Mouse (Mus musculus) embryonic facial prominence, embryonic 12.5 days (tissue): ENCODE results near the gene Sufu. TPM values are rescaled to one million over a fixed set of nuclear protein-coding genes. Genes with fewer than 3 reads are reported as not detected.

Experiments used
- ATAC-seq: fragments of 200-750 bp; cut with Nextera tagmentation; 2 replicates; pipeline ENCODE4 v1.8.0; 2017; ENCODE audit not compliant: insufficient number of reproducible peaks, insufficient read depth, low FRiP score, low TSS enrichment
- H3K27ac ChIP-seq: fragments of 300-500 bp; sonication (generic); 2 replicates; pipeline ENCODE4 v1.5.1; 2016; ENCODE audit warnings: mild to moderate bottlenecking
- H3K27me3 ChIP-seq: fragments of 300-500 bp; sonication (generic); 2 replicates; pipeline ENCODE4 v1.6.1; 2016; ENCODE audit warnings: mild to moderate bottlenecking, moderate library complexity
- H3K36me3 ChIP-seq: fragments of 300-500 bp; sonication (generic); 2 replicates; pipeline ENCODE4 v1.6.1; 2016; ENCODE audit warnings: mild to moderate bottlenecking
- H3K4me1 ChIP-seq: fragments of 300-500 bp; sonication (generic); 2 replicates; pipeline ENCODE4 v1.6.1; 2016
- H3K4me2 ChIP-seq: fragments of 300-500 bp; sonication (generic); replicated peaks from 2 replicates; pipeline ENCODE4 v1.6.1; 2016; ENCODE audit warnings: mild to moderate bottlenecking, moderate library complexity
- H3K4me3 ChIP-seq: fragments of 300-500 bp; sonication (generic); 2 replicates; pipeline ENCODE4 v1.5.1; 2016; ENCODE audit warnings: mild to moderate bottlenecking
- H3K9ac ChIP-seq: fragments of 300-500 bp; sonication (generic); 2 replicates; pipeline ENCODE4 v1.6.1; 2016; ENCODE audit warnings: mild to moderate bottlenecking, moderate library complexity
- H3K9me3 ChIP-seq: fragments of 300-500 bp; sonication (generic); 2 replicates; pipeline ENCODE4 v1.6.1; 2016; ENCODE audit warnings: mild to moderate bottlenecking, moderate library complexity
- WGBS: fragments of 180-500 bp; shearing (Covaris S2); methylation state at CpG from one replicate; pipeline ENCODE4 v1.1.7; 2016; 5-methylcytosine and 5-hydroxymethylcytosine counted together
- polyA plus RNA-seq: library from polyadenylated mRNA; unstranded; fragments of >200 nt; fragmentation: Nextera tagmentation; extraction: Ambion mirVana; gene quantifications from 2 replicates; pipeline ENCODE4 v1.2.1, GENCODE M21; 2016

The Sufu gene
- polyA plus RNA-seq, 1 experiment from 2014 or later = 47.6 TPM

- Histone ChIP-seq H3K4me2 (no peak overlapping the region), H3K27me3 (no peaks in the 10 kb centered on the region), H3K27ac (no peak overlapping the region), H3K9ac (no peak overlapping the region), H3K9me3 (no peaks in the 10 kb centered on the region), H3K36me3 (no peaks in the 10 kb centered on the region; the same call in 1 of the 2 replicates), H3K4me1 (peaks cover 8% of the 10 kb centered on the region; the same call in 1 of the 2 replicates), H3K4me3 (no peak overlapping the region)
- WGBS = 91% methylated on average over 8 of the region's 8 CpGs
- no peak for ATAC-seq
Measured at GRCm38 (mm10) chr19:46414486-46414885, 17.8 kb downstream of the Sufu start.

GRCm38 (mm10) chr19:46416276-46416675, 19.6 kb downstream of the Sufu start:
- H3K4me2 ChIP-seq = no peak overlapping the region
- WGBS = 78% methylated on average over 9 of the region's 9 CpGs
- H3K4me1 ChIP-seq = peaks cover 12% of the 10 kb centered on the region
- H3K4me3 ChIP-seq = no peak overlapping the region
- ATAC-seq = no peak
- H3K27ac ChIP-seq = no peak overlapping the region
- no peak overlapping the region for H3K9ac ChIP-seq
- no peaks in the 10 kb centered on the region; the same call in 1 of the 2 replicates for H3K36me3 ChIP-seq
- no peaks in the 10 kb centered on the region for H3K27me3 ChIP-seq
- no peaks in the 10 kb centered on the region for H3K9me3 ChIP-seq

- no peak overlapping the region for H3K4me3 ChIP-seq
- H3K9me3 ChIP-seq = no peaks in the 10 kb centered on the region
- H3K4me1 ChIP-seq = peaks cover 29% of the 10 kb centered on the region
- WGBS = 79% methylated on average over 4 of the region's 4 CpGs
- no peak overlapping the region for H3K27ac ChIP-seq
- no peaks in the 10 kb centered on the region for H3K27me3 ChIP-seq
- no peaks in the 10 kb centered on the region; the same call in 1 of the 2 replicates for H3K36me3 ChIP-seq
- H3K9ac ChIP-seq = no peak overlapping the region
- no peak overlapping the region for H3K4me2 ChIP-seq
- ATAC-seq = no peak
Measured at GRCm38 (mm10) chr19:46418051-46418450, 21.4 kb downstream of the Sufu start.

DNA sequence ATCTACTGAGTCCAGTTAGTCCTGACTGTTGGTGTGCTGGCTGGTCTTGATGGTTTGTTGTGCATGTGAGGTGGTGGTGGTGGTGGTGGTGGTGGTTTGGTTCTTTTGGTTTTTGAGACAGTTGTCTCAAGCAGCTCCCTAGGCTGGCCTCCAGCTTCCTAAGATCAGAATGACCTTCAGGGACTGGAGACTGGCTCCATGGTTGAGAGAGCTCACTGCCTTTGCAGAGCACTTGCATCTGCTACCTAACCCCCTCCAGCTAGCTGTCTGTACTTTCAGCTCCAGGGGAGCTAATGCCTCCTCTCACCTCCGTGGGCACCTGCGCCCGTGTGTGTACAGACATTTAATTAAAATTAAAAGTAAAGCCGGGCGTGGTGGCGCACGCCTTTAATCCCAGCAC, 23.7 kb downstream of the Sufu start:
- no peak overlapping the region for H3K4me3 ChIP-seq
- H3K27me3 ChIP-seq = no peaks in the 10 kb centered on the region
- H3K9ac ChIP-seq = no peak overlapping the region
- peaks cover 39% of the 10 kb centered on the region for H3K4me1 ChIP-seq
- no peaks in the 10 kb centered on the region for H3K9me3 ChIP-seq
- H3K36me3 ChIP-seq = peaks cover 6% of the 10 kb centered on the region; the same call in 1 of the 2 replicates
- no peak overlapping the region for H3K4me2 ChIP-seq
- 96% methylated on average over 7 of the region's 7 CpGs for WGBS
- no peak for ATAC-seq
- no peak overlapping the region for H3K27ac ChIP-seq

DNA sequence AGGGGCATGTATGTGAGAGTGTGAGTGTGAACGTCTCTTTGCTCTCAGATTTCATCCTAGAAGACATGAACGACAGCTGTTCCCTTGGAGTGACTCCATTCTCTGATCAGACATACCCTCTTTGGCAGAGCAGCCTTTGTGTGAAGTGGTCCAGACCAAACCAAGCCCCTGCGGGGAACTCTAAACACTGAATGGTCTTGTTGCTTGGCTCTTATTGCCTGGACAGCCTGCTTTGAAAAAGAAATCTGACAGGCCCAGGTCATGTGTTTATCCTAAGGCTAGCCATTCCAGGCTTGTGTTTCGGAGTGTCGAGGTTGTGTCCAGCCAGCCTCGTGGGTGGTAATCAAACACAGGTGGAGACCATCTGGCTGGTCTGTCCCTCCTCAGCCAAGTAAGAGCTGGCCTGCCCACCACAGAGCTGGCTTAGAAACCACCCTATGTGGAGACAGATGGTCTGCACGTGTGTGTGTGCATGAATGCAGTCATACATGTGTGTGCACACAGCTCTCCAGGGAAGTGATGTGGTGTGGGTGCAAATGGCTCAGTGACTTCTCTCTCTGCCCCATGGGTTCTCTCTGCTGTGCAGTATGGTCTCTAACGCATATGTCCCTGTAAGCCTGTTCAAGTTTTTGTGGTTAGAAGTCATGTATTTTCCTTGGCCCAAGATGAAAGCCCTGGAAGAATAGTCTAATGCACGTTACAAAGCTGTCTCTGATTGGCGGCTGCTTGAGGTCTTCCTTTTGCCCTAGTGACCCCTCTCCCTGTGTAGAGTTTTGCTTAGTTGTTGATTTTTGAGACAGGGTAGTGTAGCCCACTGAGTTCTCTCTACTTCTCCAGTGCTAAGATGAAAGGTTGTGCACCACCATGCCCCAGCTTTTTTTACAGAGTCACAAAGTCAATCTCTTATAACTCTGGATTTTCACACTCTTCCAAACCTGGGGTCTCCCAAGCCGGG, 26.0 kb downstream of the Sufu start:
- Histone ChIP-seq H3K36me3 (peaks cover 7% of the 10 kb centered on the region; the same call in 1 of the 2 replicates), H3K4me2 (no peak overlapping the region; the same call in 1 of the 2 replicates), H3K9ac (no peak overlapping the region), H3K27ac (peak overlapping the region; percentile 76), H3K4me3 (no peak overlapping the region), H3K4me1 (peaks cover 36% of the 10 kb centered on the region), H3K9me3 (no peaks in the 10 kb centered on the region), H3K27me3 (no peaks in the 10 kb centered on the region)
- WGBS = 19% methylated on average over 11 of the region's 11 CpGs
- ATAC-seq = peak; percentile 84

- Histone ChIP-seq H3K36me3 (peaks cover 15% of the 10 kb centered on the region; the same call in 1 of the 2 replicates), H3K4me3 (no peak overlapping the region), H3K27ac (no peak overlapping the region), H3K4me1 (peaks cover 31% of the 10 kb centered on the region), H3K27me3 (no peaks in the 10 kb centered on the region), H3K4me2 (no peak overlapping the region), H3K9ac (no peak overlapping the region), H3K9me3 (no peaks in the 10 kb centered on the region)
- ATAC-seq = no peak
- 84% methylated on average over 8 of the region's 8 CpGs for WGBS
Measured at GRCm38 (mm10) chr19:46425266-46425665, 28.6 kb downstream of the Sufu start.

- 83% methylated on average over 12 of the region's 12 CpGs for WGBS
- Histone ChIP-seq H3K9me3 (no peaks in the 10 kb centered on the region), H3K4me2 (no peak overlapping the region), H3K9ac (no peak overlapping the region), H3K36me3 (peaks cover 15% of the 10 kb centered on the region; the same call in 1 of the 2 replicates), H3K27ac (no peak overlapping the region), H3K4me3 (no peak overlapping the region), H3K27me3 (no peaks in the 10 kb centered on the region), H3K4me1 (peaks cover 25% of the 10 kb centered on the region)
- ATAC-seq = no peak
Measured at GRCm38 (mm10) chr19:46426488-46426887, 29.8 kb downstream of the Sufu start.

DNA sequence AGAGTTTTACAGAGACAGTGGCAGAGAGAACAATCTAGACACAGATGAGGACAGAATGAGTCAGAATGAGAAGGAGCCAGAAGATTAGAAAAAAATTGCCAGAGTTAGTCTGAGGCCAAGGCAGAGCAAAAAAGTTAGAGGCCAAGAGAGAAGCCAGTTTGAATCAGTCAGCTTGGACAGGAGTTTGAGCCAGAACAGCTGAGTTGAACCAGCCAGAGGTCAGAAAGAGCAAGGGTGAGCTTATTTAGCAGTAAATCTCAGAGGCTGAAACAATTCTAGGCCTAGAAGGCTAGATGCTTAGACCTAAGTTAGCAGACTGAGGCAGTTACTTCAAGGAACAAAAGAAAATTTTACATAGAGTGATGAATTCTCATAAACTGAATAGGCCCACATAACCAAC, 32.6 kb downstream of the Sufu start:
- ATAC-seq = no peak
- H3K4me3 ChIP-seq = no peak overlapping the region
- H3K9ac ChIP-seq = no peak overlapping the region
- H3K4me2 ChIP-seq = no peak overlapping the region
- H3K27ac ChIP-seq = no peak overlapping the region
- no peaks in the 10 kb centered on the region for H3K9me3 ChIP-seq
- H3K36me3 ChIP-seq = peaks cover 15% of the 10 kb centered on the region; the same call in 1 of the 2 replicates
- no peaks in the 10 kb centered on the region for H3K27me3 ChIP-seq
- H3K4me1 ChIP-seq = peaks cover 15% of the 10 kb centered on the region

GRCm38 (mm10) chr19:46433712-46434111, 37.0 kb downstream of the Sufu start:
- Histone ChIP-seq H3K27ac (peak overlapping the region; percentile 80), H3K4me3 (no peak overlapping the region), H3K9me3 (no peaks in the 10 kb centered on the region), H3K4me2 (peak overlapping the region; percentile 9; the same call in 1 of the 2 replicates), H3K9ac (no peak overlapping the region), H3K4me1 (peaks cover 32% of the 10 kb centered on the region), H3K36me3 (no peaks in the 10 kb centered on the region), H3K27me3 (no peaks in the 10 kb centered on the region)
- ATAC-seq = no peak
- WGBS = 31% methylated on average over 7 of the region's 7 CpGs

- ATAC-seq = no peak
- Histone ChIP-seq H3K9me3 (no peaks in the 10 kb centered on the region), H3K9ac (no peak overlapping the region), H3K4me3 (no peak overlapping the region), H3K27me3 (no peaks in the 10 kb centered on the region), H3K4me1 (peaks cover 32% of the 10 kb centered on the region), H3K27ac (peak overlapping the region; percentile 80), H3K4me2 (0 out of 2 replicates have a peak overlapping the region, but pooled peaks have one; percentile 15), H3K36me3 (no peaks in the 10 kb centered on the region)
- WGBS = 32% methylated on average over 9 of the region's 9 CpGs
Measured at GRCm38 (mm10) chr19:46434148-46434547, 37.5 kb downstream of the Sufu start.

- Histone ChIP-seq H3K9me3 (no peaks in the 10 kb centered on the region), H3K27me3 (no peaks in the 10 kb centered on the region), H3K4me2 (0 out of 2 replicates have a peak overlapping the region, but pooled peaks have one; percentile 15), H3K9ac (no peak overlapping the region), H3K4me3 (no peak overlapping the region), H3K4me1 (peaks cover 32% of the 10 kb centered on the region), H3K27ac (peak overlapping the region; percentile 80), H3K36me3 (no peaks in the 10 kb centered on the region)
- 52% methylated on average over 9 of the region's 9 CpGs for WGBS
- ATAC-seq = no peak
Measured at GRCm38 (mm10) chr19:46434591-46434990, 37.9 kb downstream of the Sufu start.

DNA sequence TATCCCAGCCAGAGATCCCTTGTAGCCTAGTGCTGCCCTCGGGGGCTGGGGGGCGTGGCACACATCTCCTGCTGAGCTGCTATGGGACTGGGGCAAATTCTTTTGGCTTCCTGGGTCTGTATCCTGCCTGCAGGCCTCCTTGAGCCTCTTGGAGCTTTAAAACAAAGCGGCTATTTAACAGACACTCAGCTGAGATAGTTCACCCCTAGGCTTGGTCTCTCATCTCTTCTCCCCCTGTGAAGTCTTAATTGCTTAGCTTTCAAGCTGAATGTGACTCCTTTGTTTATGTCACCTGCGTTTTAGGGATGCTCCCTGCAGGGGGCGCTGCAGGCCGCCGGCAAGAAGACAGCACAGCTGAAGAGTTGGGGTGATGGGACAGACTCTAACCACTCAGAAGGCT, 38.8 kb downstream of the Sufu start:
- H3K27ac ChIP-seq = 0 out of 2 replicates have a peak overlapping the region, but pooled peaks have one; percentile 80
- no peak overlapping the region for H3K9ac ChIP-seq
- WGBS = 7% methylated on average over 7 of the region's 7 CpGs
- H3K36me3 ChIP-seq = no peaks in the 10 kb centered on the region
- peaks cover 32% of the 10 kb centered on the region for H3K4me1 ChIP-seq
- H3K4me2 ChIP-seq = no peak overlapping the region
- H3K4me3 ChIP-seq = no peak overlapping the region
- no peaks in the 10 kb centered on the region for H3K9me3 ChIP-seq
- no peak for ATAC-seq
- H3K27me3 ChIP-seq = no peaks in the 10 kb centered on the region
